Mouse (Mus musculus) cortical plate, adult 2 months (tissue): ENCODE results near the gene Asb16. TPM values are rescaled to one million over a fixed set of nuclear protein-coding genes. Genes with fewer than 3 reads are reported as not detected.

Experiments used
- H3K27ac ChIP-seq: fragments of 200-500 bp; 2 replicates; pipeline ENCODE4 v1.5.1; 2012; ENCODE audit warnings: low read length, control low read depth, inconsistent platforms; ENCODE audit not compliant: insufficient read depth
- H3K4me1 ChIP-seq: fragments of 200-500 bp; 2 replicates; pipeline ENCODE4 v1.6.1; 2011; ENCODE audit warnings: low read length; ENCODE audit not compliant: control insufficient read depth, insufficient read depth
- H3K4me3 ChIP-seq: fragments of 200-500 bp; 2 replicates; pipeline ENCODE4 v1.5.1; 2011; ENCODE audit warnings: mild to moderate bottlenecking, low read length, control low read depth; ENCODE audit not compliant: insufficient read depth
- CTCF ChIP-seq: fragments of 200-500 bp; IDR thresholded peaks from 2 replicates; pipeline ENCODE4 v1.5.1; 2011; ENCODE audit warnings: mild to moderate bottlenecking, control low read depth, low read length; ENCODE audit not compliant: insufficient read depth; ENCODE audit errors: extremely low read depth
- POLR2A ChIP-seq: fragments of 200-500 bp; IDR thresholded peaks from 2 replicates; pipeline ENCODE4 v1.6.1; 2011; ENCODE audit warnings: mild to moderate bottlenecking, low read length, control low read depth; ENCODE audit not compliant: insufficient read depth; ENCODE audit errors: extremely low read depth
- polyA plus RNA-seq: library from polyadenylated mRNA; depleted of rRNA; stranded (reverse); fragments of >200 nt; gene quantifications from 2 replicates; pipeline ENCODE4 v1.2.3, GENCODE M21; 2012

Gene Asb16
- polyA plus RNA-seq, 1 experiment, result 2.2 TPM

GRCm38 (mm10) chr11:102283922-102284321, 15.4 kb downstream of the Asb16 start:
- TF ChIP-seq POLR2A (no peak), CTCF (no peak)
- no peaks in the 10 kb centered on the region for H3K4me1 ChIP-seq
- no peak overlapping the region; the same call in 1 of the 2 replicates for H3K4me3 ChIP-seq
- H3K27ac ChIP-seq, result no peak overlapping the region

GRCm38 (mm10) chr11:102284501-102285094, 16.1 kb downstream of the Asb16 start, which contains the start of gene Tmub2:
Gene Tmub2 (plus strand): TSS chr11:102284931.
- H3K4me3 ChIP-seq, result peak within 1 kb of the TSS; percentile 70
- peak within 1 kb of the TSS; percentile 34; the same call in 1 of the 2 replicates for H3K27ac ChIP-seq
- no peak for TF ChIP-seq POLR2A
- TF ChIP-seq CTCF, result no peak
- no peaks in the 10 kb centered on the region for H3K4me1 ChIP-seq

- Histone ChIP-seq H3K4me3 (peak overlapping the region; percentile 70), H3K27ac (peak overlapping the region; percentile 34; the same call in 1 of the 2 replicates), H3K4me1 (no peaks in the 10 kb centered on the region)
- TF ChIP-seq CTCF, result no peak
- TF ChIP-seq POLR2A, result no peak
These were observed 16.7 kb downstream of the Asb16 start for GRCm38 (mm10) chr11:102285095-102285834.

- no peak overlapping the region for H3K27ac ChIP-seq
- TF ChIP-seq POLR2A (no peak), CTCF (no peak)
- H3K4me1 ChIP-seq, result no peaks in the 10 kb centered on the region
- H3K4me3 ChIP-seq, result no peak overlapping the region
These were observed 18.9 kb downstream of the Asb16 start for GRCm38 (mm10) chr11:102287485-102287884.

- no peak overlapping the region for H3K27ac ChIP-seq
- no peaks in the 10 kb centered on the region for H3K4me1 ChIP-seq
- TF ChIP-seq CTCF, result no peak
- no peak overlapping the region for H3K4me3 ChIP-seq
These were observed 19.7 kb downstream of the Asb16 start for GRCm38 (mm10) chr11:102288027-102288804.

GRCm38 (mm10) chr11:102288913-102289312, 20.4 kb downstream of the Asb16 start:
- Histone ChIP-seq H3K4me1 (no peaks in the 10 kb centered on the region), H3K27ac (no peak overlapping the region), H3K4me3 (no peak overlapping the region)
- TF ChIP-seq POLR2A (no peak), CTCF (no peak)

GRCm38 (mm10) chr11:102289511-102290100, 21.1 kb downstream of the Asb16 start:
- TF ChIP-seq POLR2A (no peak), CTCF (no peak)
- Histone ChIP-seq H3K4me3 (no peak overlapping the region), H3K27ac (no peak overlapping the region), H3K4me1 (no peaks in the 10 kb centered on the region)

- TF ChIP-seq CTCF, result no peak
- no peak for TF ChIP-seq POLR2A
- Histone ChIP-seq H3K4me1 (no peaks in the 10 kb centered on the region), H3K27ac (no peak overlapping the region), H3K4me3 (no peak overlapping the region)
These were observed 21.6 kb downstream of the Asb16 start for GRCm38 (mm10) chr11:102290141-102290540.

- H3K27ac ChIP-seq, result no peak overlapping the region
- no peaks in the 10 kb centered on the region for H3K4me1 ChIP-seq
- H3K4me3 ChIP-seq, result no peak overlapping the region
- TF ChIP-seq POLR2A (no peak), CTCF (no peak)
These were observed 22.6 kb downstream of the Asb16 start for GRCm38 (mm10) chr11:102291051-102291535.
